Mouse (Mus musculus) embryo, embryonic 11.5 days (tissue): ENCODE measurements at regions not wholly inside any gene's neighbourhood (a gene's known extent, or its start where the extent isn't known, plus 50 kb on each side); places are given as distances from the start of the nearest gene placed in this dataset.

ENCODE experiments used
- DNase-seq: peaks from one replicate; pipeline ENCODE4 v3.0.0-alpha.2; 2012; ENCODE audit warnings: low read depth, low spot score

DNA sequence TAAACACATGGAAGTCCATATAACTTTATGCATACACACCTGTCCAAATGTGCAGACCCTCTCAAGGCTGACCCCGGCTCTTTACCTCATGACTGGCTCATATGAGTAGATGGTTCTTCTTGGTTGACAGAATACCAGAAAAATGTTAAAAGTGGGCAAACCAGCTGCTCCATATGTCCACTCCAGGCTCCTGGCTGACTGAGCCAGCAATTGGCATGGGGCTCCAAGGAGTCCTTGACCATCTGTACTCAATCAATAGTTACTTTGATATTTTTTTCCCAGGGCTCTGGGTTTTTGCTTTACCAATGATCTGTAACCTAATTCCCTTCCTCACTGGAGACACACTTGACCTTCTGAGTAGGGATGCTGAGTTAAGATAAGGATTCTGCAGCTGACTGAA, 345.5 kb downstream of the Ccser2 start:
- no peak for DNase-seq

DNA sequence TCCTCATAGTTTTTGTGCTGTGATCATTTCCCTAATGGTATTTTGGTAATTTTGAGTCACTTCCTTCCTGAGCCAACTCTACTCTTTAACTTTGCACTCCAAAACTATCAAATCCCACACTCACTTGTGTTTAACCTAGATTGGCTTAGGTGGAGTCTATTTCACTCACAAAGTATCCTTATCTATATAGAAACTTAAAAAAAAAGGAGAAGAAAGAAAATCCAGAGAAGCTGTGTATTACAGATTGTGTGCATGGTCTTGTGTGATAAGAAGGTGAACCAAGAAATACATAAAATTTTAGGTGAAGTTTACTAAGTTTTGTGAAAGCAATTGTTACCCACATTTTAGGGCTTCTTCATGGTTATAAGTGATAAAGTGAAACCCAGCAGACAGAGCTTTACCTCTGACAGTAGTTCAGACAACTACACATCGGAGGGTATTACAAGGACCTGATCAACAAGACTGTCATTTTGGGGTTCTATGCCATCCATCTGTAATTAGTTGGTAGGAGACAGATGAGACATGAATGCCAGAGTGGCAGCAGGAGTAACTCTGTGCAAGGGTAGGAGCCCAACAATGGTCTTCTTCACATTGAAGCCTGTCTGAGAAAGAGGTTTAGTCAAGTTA, 350.0 kb downstream of the Ccser2 start:
- DNase-seq: no peak

DNA sequence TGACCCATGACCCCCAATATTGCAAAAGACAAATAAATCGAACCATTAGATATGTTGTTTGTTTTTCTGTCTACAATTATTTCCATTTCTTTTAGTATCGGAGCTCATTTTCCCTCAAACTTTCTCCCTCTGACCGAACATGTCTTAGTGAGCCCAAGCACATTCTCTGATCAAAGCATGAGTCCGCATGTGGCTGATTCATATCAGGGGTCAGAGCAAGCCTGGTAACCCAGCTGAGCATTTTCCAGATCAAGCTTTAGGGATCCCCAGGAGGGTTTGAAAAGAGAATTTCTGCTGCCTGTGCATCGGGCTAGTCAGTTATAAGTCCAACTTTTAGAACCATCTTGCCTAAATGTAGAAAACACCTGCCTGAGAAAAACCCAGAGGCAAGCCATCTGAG, 350.6 kb downstream of the Ccser2 start:
- no peak for DNase-seq

DNA sequence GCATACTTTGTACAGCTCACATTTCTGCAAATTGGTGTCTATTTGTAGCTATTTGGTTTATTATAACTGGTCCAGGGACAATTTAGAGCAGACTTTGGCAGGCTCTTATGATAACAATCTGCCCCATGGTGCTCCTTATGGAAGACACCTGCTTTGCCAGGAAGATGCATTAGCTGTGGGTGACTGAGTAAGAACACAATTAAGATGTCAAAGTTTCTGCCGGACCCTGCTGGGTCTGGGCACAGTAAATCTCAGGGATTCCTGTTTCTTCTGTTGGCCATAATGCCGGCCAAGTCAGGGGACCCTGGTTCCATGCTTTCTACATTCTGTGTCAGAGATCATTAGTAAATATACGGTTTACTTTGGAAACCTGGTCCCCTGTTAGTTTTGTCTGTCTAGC, 353.7 kb downstream of the Ccser2 start:
- no peak for DNase-seq

DNA sequence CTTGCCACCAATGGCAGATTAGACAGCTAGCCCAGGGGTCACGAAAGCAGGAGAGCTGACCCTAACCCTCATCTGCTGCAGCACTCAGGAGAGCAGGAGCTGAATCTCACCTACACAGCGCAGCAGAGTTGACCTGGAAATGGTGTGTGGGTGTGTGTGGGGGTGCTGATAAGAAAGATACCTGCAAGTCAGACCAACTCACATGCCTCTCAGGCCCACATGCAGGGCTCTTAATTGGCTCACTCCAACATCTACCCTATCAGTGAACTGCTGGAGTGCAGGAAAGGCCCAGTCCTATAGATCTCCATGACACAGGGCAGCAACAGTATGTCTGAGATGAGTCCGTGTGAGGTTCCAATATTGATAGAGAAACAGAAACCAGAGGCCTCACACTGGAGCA, 355.7 kb downstream of the Ccser2 start:
- no peak for DNase-seq

DNA sequence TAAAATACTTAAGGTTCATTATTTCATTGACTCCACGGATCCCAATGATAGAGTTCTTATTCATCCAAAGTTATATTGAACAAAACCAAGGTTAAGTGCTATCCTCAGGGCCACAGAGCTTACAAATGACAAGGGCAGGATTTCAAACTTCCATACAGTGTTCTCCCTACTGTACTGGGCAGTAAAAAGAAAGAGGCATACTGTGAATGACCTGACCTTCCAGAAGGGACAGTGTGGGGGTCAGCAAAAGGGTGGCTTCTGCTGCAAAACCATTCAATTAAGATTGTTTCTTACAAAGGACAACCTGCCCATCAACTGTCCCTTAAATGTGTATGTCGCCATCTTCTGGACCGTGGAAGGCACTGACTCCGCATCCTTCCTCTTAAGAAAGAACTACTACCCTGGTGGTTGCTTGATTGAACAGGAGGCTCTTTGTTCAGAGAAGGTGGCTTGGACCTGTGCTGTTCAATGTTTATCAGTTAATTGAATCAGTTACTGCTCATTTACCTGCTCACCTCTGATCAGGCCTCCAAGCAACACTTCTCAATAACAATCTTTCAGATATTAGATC, 384.4 kb downstream of the Ccser2 start:
- DNase-seq: peak; percentile 8

DNA sequence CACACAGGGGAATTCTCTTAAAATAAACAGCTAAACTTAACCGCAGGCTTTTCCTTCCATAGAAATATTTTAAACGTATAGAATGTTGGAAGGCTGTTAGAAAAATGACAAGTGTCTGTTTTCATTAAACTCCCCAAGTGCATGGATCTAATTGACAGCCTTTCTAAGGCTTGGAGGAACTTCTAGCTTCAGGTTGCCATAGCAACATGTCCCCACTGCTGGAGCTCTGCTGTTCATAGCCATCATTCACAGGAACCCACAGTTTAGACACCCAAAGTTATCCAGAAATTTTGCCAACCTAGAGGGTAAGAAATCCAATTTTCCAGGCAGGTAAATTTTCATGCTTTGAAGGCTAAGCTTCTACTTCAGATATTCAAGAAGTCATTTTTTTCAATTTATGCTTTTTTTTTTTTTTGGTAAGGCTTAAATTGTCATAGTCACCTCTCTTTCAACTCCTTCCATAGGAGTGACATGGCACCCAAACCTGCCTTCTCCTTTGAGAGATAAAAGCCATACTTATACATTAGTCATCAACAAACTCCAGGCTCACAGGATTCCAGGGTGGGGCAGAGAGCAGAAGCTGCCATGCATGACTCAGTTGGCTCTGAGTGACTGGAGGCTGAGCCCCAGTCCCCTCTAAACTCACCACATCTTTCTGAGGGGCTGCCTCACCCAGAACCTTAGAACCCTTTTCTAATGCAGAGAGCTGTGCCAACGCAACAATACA, 385.1 kb downstream of the Ccser2 start:
- DNase-seq: no peak

DNA sequence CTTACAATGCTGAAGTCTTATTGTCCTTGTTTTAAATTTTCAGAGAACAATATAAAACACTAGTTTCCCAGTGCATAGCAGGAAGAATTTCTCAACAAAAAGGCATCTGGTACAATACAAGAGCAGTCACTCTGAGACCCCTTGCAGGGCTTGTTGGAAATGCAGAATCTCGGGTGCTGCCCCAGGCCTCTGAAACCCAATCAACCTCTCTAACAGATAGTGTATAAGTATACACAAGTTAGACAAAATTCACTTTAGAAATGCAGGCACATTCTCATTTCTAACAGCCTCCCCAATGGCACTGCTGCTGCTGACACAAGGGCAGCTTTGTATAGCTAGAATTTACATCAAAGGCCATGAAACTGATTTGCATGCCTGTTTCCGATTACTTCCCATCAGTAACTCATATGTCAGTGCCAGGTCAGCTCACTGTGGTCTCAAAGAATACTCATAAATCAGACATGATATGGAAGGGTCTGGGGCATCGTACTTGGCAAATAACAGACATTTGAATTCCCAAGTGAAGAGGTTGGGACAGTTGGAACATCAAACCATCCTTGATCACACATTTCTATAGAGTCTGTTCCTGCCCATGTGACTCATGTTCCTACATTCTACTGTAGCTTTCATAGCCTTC, 405.2 kb downstream of the Ccser2 start:
- DNase-seq: peak; percentile 1

DNA sequence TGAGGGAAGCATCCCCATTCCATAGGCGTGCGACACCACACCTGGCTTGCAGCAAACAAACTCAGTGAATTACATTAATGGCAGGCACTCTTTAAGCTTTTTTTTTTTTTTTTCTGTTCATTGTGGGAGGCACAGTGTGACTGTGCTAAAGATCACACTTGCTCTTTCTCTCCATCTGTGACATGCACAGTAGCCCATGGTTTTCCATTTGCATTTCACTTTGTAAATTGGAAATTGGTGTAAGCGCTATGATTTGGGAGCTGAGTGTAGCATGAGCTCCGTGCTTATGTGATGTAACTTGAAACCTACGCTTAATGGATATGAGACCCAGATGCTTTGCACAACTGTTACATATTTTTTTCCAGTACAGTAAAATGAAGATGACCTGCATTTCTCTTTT, 431.2 kb downstream of the Ccser2 start:
- no peak for DNase-seq

DNA sequence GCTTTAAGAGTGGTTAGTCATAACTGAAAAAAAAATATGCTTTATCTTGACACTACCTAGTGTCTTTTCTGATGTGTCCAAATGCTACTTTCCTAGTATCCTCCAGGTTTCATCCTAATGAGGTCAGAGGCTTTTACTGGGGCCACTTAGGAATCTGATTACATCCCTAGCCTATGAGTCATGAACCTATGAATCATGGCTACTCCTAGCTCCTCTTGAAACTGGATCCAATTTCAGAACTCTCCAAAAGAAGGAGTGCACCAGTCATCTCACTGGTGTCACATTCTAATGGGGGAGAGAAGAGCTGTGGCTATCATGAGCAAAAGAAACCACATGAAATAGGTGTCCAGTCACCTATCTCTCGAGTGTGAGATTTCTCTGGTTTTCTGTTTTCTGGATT, 432.6 kb downstream of the 4930474N05Rik start:
- no peak for DNase-seq

DNA sequence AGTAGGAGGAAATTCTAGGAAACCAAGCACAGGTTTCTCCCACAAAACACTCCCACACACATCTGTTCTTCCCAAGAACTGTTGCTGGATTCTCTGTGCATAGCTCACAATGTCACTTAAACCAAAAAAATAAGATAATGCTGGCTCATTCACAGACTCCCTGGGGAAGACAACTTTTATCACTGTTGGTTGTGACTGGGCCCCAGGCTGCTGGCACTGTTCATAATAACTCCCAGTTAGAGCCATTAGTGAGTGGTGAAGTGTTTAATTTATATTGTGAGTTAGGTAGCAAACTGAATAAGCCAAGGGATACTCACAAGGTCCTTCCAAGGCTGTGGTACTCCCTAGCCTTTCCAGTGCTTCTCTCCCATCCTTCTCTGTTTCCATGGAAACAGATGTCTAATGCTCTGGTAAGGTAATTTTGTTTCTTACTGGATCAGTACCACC, 430.9 kb downstream of the 4930474N05Rik start:
- DNase-seq: no peak

DNA sequence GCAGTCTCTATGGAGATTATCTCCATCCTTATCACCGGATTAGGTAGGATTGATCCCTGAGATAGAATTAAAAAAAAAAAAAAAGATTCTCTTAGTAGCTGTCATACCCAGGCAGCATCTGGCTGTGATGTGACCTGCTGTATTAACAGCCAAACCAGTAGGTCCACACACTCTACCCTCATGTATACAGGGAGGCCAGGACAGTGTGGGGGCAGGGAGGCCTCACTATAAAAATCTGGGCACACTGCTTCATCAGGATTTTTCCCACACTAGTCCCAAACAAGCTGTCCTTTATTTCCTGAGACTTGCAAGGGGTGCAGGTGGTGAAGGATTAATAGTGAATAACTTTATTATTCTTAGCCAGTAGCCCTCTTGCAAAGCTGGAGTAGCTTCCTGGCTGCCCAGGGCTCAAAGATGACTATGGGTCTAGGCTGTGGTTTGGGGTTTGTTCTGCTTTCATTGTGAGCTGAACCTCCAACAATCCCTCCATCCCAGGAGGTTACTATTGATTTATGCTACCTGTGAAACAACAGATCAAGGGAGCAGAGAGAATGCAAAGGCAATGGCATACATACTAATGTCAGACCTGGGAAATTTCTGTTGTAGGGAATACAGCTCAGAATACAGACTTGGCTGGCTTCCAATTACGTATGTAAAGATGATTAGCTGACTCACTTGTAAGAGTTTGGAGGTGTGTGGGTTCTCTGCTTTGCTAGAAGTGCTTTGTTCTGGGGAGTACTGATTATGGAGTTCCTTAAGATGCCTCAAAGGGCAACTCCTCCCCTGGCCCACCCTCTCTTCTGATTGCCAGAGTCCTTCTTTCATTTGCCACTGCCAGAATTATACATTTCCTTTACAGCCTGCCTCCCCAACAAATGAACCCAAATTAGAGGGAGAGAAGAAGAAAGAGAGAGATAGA, 407.6 kb downstream of the 4930474N05Rik start:
- no peak for DNase-seq

DNA sequence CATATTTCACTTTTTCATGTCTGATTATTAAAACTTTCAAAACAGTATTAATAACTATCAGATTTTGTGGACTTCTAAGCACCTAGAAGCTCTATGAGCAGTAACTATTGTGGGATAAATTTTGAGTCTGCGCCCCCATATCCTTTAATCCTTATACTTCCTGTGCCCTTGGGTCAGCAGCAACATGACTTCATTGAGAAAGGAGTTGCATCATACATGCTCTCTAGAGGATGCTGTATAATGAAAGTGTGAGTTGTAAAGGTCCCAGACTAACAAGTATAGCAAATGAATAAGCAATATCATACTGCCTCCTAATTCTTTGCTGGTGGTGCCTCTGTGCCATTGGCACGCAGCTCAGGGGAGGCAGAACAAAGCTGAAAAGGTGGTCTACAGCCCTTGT, 404.6 kb downstream of the 4930474N05Rik start:
- no peak for DNase-seq

DNA sequence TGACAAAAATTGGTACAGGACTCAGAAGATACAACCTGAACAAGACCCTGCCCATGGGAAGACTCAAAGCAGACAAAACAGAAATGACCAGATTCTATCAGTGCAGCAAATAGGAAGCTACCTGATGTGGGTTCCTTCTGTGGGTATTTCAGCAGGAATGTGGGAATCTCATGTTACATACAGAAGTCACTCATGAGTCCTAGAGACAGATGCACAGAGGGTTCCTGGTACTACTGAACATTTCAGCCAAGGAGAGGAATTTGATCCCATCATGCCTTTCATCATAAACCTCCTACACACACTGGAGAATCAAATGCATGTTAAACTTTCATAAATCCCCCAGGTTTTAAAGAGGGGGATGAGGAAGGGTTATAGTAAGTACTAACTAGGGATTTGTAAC, 390.8 kb downstream of the 4930474N05Rik start:
- DNase-seq: no peak

DNA sequence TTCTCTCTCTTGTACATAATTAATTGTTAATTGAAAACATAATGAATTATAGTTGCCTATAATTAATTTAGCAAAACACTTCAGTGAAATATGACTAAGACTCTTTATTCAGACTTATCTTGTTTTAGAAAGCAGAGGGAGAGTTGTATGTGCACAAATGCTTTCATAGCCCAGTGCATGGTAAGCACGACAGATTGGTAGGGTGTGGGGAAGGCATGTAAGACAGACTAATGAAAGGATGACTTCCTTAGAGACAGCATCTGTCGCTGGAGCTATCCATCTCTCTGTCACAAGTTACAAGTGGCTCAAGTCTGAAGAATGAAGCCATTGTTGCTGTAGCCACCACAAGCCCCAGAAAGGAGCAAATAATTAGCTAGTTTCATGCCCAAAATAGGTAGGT, 376.9 kb downstream of the 4930474N05Rik start:
- no peak for DNase-seq

DNA sequence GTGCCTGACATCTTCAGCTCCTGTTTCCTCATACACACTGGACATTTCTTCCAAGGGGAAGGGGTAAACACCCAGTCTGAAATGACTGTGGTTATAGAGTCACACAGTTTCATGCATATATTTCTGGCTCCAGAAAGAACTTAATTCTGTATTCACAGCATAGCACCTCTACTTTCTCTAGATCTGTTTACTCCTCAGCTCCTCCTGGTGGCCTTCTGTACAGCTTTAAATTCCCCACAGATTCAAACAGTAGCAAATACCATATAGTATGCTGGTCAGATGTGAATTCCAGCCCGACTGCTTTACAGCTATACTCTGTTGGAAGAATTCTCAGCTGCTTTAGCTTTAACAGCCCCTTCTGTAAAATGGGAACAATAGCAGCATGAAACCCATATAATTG, 375.6 kb downstream of the 4930474N05Rik start:
- no peak for DNase-seq

DNA sequence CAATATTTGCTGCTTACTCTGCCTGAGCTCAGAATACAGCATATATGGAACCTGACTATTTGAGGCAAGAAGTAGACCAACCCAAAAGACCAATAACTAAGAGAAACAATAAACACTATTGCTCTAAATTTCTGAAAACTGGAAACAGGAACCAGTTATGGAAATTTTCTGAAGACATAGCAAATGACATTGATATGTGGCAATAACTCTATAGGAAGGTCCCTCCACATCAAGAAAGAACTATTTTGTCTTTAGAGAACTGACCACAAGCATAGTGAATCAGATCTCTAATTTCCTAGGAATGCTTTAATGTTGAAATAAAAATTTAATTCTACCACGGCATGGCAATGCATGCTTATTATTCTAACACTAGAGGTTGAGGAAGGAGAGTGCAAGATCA, 358.3 kb downstream of the 4930474N05Rik start:
- no peak for DNase-seq

DNA sequence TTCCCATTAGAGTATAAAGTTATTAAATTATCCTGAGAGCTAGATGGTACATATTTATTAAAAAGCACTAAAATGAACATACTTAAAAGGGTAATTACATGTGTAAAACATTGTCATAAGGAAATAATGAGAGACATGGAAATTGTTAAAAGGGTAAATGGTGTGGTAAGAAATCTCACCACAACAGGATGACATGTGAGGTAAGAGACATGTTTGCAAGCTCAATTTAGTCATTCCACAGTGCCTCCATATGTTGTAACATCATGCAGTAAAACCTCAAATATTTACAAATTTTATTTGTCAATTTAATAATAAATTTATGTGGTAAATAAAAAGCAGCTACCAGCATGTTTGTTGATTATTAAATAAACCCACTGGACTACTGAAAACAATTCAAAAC, 355.4 kb downstream of the 4930474N05Rik start:
- no peak for DNase-seq

DNA sequence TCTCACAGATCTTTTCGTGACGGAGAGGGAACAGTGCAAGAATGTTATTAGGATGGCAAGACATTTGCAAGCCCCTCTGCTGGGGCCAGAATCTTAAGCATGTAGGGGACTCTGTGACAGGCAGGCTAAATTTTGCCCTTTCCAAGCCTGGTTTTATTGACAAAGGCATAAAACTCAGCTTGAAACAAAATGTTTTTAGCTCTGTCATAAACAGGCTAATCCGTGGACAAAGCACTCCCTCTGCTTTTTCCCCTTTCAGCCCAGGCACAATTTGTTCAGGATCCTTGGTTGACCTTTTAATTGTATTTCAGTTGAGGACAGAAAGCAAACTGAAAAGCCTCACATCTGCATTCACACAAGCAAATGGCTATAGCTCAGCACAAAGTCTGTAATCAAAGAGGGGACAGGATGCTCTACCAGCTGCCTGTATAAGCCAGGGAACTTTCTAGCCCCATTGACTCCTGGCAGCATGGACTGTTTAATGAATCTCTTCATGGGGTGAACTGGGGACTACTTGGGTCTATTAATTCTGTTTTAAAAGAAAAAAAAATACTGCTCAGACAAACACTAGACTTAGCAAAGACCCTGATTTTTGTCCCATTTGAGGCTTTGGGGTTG, 320.0 kb downstream of the 4930474N05Rik start:
- no peak for DNase-seq

DNA sequence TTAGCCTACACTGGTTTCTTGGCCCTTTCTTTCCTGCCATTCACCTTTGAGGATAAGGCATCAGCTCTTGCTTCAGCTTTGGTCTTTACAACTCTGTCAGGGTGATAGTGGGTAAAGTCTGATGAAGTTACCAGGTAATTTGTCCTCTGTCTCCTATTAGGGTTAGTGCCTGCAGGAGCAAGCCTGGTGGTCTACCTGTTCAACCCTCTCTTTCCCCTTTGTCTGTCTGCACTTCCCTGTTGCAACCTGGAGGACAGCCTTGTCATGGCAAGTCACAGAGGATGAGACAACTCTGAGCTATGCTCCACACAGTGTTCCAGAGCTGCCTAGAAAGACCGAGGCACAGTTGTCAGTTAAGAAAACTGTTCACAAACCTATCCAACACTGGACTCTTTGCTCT, 319.5 kb downstream of the 4930474N05Rik start:
- DNase-seq: no peak
